Mouse (Mus musculus) midbrain, embryonic 14.5 days (tissue): ENCODE results near the gene Lrrc4b. TPM values are rescaled to one million over a fixed set of nuclear protein-coding genes. Genes with fewer than 3 reads are reported as not detected.

ENCODE experiments used
- ATAC-seq: fragments of 200-750 bp; cut with Nextera tagmentation; 2 replicates; pipeline ENCODE4 v1.8.0; 2017; ENCODE audit warnings: moderate number of reproducible peaks, moderate library complexity; ENCODE audit not compliant: low FRiP score, low TSS enrichment
- DNase-seq: peaks from one replicate; pipeline ENCODE4 v3.0.0-alpha.2; 2015
- H3K27ac ChIP-seq: fragments of 300-500 bp; sonication (generic); replicated peaks from 2 replicates; pipeline ENCODE4 v1.5.1; 2014; ENCODE audit warnings: mild to moderate bottlenecking, low read depth, low read length, moderate library complexity
- H3K27me3 ChIP-seq: fragments of 300-500 bp; sonication (generic); 2 replicates; pipeline ENCODE4 v1.6.1; 2014; ENCODE audit warnings: low read length, control low read depth, mixed read lengths; ENCODE audit not compliant: control insufficient read depth, insufficient read depth
- H3K36me3 ChIP-seq: fragments of 300-500 bp; sonication (generic); 2 replicates; pipeline ENCODE4 v1.6.1; 2014; ENCODE audit warnings: low read length, control low read depth; ENCODE audit not compliant: control insufficient read depth, insufficient read depth
- H3K4me1 ChIP-seq: fragments of 300-500 bp; sonication (generic); 2 replicates; pipeline ENCODE4 v1.6.1; 2014; ENCODE audit warnings: mild to moderate bottlenecking, antibody characterized with exemption, low read length, control low read depth; ENCODE audit not compliant: control insufficient read depth, insufficient read depth
- H3K4me2 ChIP-seq: fragments of 300-500 bp; sonication (generic); 2 replicates; pipeline ENCODE4 v1.6.1; 2014; ENCODE audit warnings: mild to moderate bottlenecking, low read length, moderate library complexity
- H3K4me3 ChIP-seq: fragments of 300-500 bp; sonication (generic); replicated peaks from 2 replicates; pipeline ENCODE4 v1.5.1; 2014; ENCODE audit warnings: low read depth, low read length
- H3K9ac ChIP-seq: fragments of 300-500 bp; sonication (generic); replicated peaks from 2 replicates; pipeline ENCODE4 v1.6.1; 2014; ENCODE audit warnings: mild to moderate bottlenecking, low read length, moderate library complexity
- H3K9me3 ChIP-seq: fragments of 300-500 bp; sonication (generic); 2 replicates; pipeline ENCODE4 v1.6.1; 2016; ENCODE audit warnings: low read length, control low read depth, mixed read lengths; ENCODE audit not compliant: control insufficient read depth
- WGBS: fragments of 180-500 bp; shearing (Covaris S2); extraction: QIAGEN DNeasy Blood & Tissue Kit; methylation state at CpG from one replicate; pipeline ENCODE4 v1.1.7; 2014; 5-methylcytosine and 5-hydroxymethylcytosine counted together
- polyA plus RNA-seq: library from polyadenylated mRNA; unstranded; fragments of >200 nt; fragmentation: Nextera tagmentation; extraction: Ambion mirVana; gene quantifications from 2 replicates; pipeline ENCODE4 v1.2.1, GENCODE M21; 2014

Lrrc4b gene
- polyA plus RNA-seq, 1 experiment from 2014 or later = 28.4 TPM

GRCm38 (mm10) chr7:44469677-44470675 lies 41.2 kb downstream of the Lrrc4b start:
- no peak overlapping the region for H3K9ac ChIP-seq
- peak overlapping the region; percentile 93; the same call in 1 of the 2 replicates for H3K27ac ChIP-seq
- DNase-seq (no peak), ATAC-seq (no peak)
- H3K4me2 ChIP-seq = no peak overlapping the region
- H3K36me3 ChIP-seq = peaks cover 3% of the 10 kb centered on the region; the same call in 1 of the 2 replicates
- WGBS = 90% methylated on average over 16 of the region's 16 CpGs
- no peaks in the 10 kb centered on the region for H3K9me3 ChIP-seq
- no peak overlapping the region for H3K4me3 ChIP-seq
- H3K27me3 ChIP-seq = no peaks in the 10 kb centered on the region
- peaks cover 41% of the 10 kb centered on the region for H3K4me1 ChIP-seq

GRCm38 (mm10) chr7:44470696-44471612 lies 42.1 kb downstream of the Lrrc4b start:
- Histone ChIP-seq H3K4me2 (no peak overlapping the region), H3K9me3 (no peaks in the 10 kb centered on the region), H3K4me3 (no peak overlapping the region), H3K27ac (no peak overlapping the region), H3K36me3 (no peaks in the 10 kb centered on the region), H3K27me3 (no peaks in the 10 kb centered on the region), H3K4me1 (peaks cover 35% of the 10 kb centered on the region), H3K9ac (no peak overlapping the region)
- no peak for DNase-seq
- WGBS = 89% methylated on average over 16 of the region's 16 CpGs
- ATAC-seq = no peak

GRCm38 (mm10) chr7:44471880-44472557 lies 43.2 kb downstream of the Lrrc4b start:
- Histone ChIP-seq H3K27me3 (peaks cover 4% of the 10 kb centered on the region; the same call in 1 of the 2 replicates), H3K27ac (no peak overlapping the region; the same call in 1 of the 2 replicates), H3K9me3 (no peaks in the 10 kb centered on the region), H3K4me1 (peaks cover 35% of the 10 kb centered on the region), H3K9ac (no peak overlapping the region), H3K36me3 (no peaks in the 10 kb centered on the region), H3K4me3 (no peak overlapping the region), H3K4me2 (no peak overlapping the region)
- ATAC-seq (no peak), DNase-seq (no peak)
- 37% methylated on average over 6 of the region's 6 CpGs for WGBS

- ATAC-seq = no peak
- DNase-seq = no peak
- Histone ChIP-seq H3K27ac (no peak overlapping the region), H3K27me3 (peaks cover 7% of the 10 kb centered on the region; the same call in 1 of the 2 replicates), H3K9ac (no peak overlapping the region), H3K36me3 (no peaks in the 10 kb centered on the region), H3K9me3 (no peaks in the 10 kb centered on the region), H3K4me1 (peaks cover 33% of the 10 kb centered on the region), H3K4me2 (no peak overlapping the region), H3K4me3 (no peak overlapping the region)
- 12% methylated on average over 1 of the region's 1 CpGs for WGBS
Observed at GRCm38 (mm10) chr7:44472558-44472885, 43.7 kb downstream of the Lrrc4b start.

- Histone ChIP-seq H3K27me3 (peaks cover 13% of the 10 kb centered on the region; the same call in 1 of the 2 replicates), H3K36me3 (no peaks in the 10 kb centered on the region), H3K4me2 (no peak overlapping the region), H3K9me3 (no peaks in the 10 kb centered on the region), H3K4me3 (no peak overlapping the region), H3K27ac (0 out of 2 replicates have a peak overlapping the region, but pooled peaks have one; percentile 17), H3K9ac (no peak overlapping the region), H3K4me1 (peaks cover 33% of the 10 kb centered on the region)
- whole genome bisulfite sequencing = 63% methylated on average over 9 of the region's 9 CpGs
- DNase-seq (no peak), ATAC-seq (no peak)
Observed at GRCm38 (mm10) chr7:44472961-44473646, 44.3 kb downstream of the Lrrc4b start.

GRCm38 (mm10) chr7:44474419-44474818 lies 45.6 kb downstream of the Lrrc4b start:
- Histone ChIP-seq H3K9ac (no peak overlapping the region; the same call in 1 of the 2 replicates), H3K27ac (peak overlapping the region; percentile 60), H3K27me3 (peaks cover 15% of the 10 kb centered on the region; the same call in 1 of the 2 replicates), H3K4me1 (peaks cover 21% of the 10 kb centered on the region), H3K4me3 (no peak overlapping the region), H3K4me2 (no peak overlapping the region), H3K36me3 (no peaks in the 10 kb centered on the region), H3K9me3 (no peaks in the 10 kb centered on the region)
- ATAC-seq (peak; percentile 66), DNase-seq (peak; percentile 69)
- WGBS = 14% methylated on average over 4 of the region's 4 CpGs

GRCm38 (mm10) chr7:44475046-44475614 lies 46.3 kb downstream of the Lrrc4b start:
- H3K27me3 ChIP-seq = peaks cover 16% of the 10 kb centered on the region; the same call in 1 of the 2 replicates
- no peaks in the 10 kb centered on the region for H3K9me3 ChIP-seq
- H3K9ac ChIP-seq = no peak overlapping the region
- no peak for DNase-seq
- no peak overlapping the region for H3K4me3 ChIP-seq
- peaks cover 17% of the 10 kb centered on the region for H3K4me1 ChIP-seq
- 39% methylated on average over 5 of the region's 5 CpGs for WGBS
- 0 out of 2 replicates have a peak, but pooled peaks have one; percentile 9 for ATAC-seq
- peak overlapping the region; percentile 60 for H3K27ac ChIP-seq
- H3K4me2 ChIP-seq = no peak overlapping the region
- no peaks in the 10 kb centered on the region for H3K36me3 ChIP-seq
